ENCODE assay signal across 18 mouse cellular contexts in genomic region chr7:66296921-66297655, GRCm38 (mm10).
DNase-seq lines count a peak whose midpoint lies in the region; ATAC-seq and TF ChIP-seq lines count a peak whose summit lies in the region.
"Had no signal": no experiment of that assay in that cellular context is flagged by ENCODE, and none has a peak within 500 bp of the region (broad histone marks: within the 10 kb centered on the region; RNA-seq: fewer than 3 reads in every experiment).

No protein-coding gene starts in this region.

- WGBS in embryonic facial prominence, embryonic 11.5 days, result 49% methylated on average over 12 of the region's 12 CpGs
- WGBS in forebrain, postnatal 0 days, result 18% methylated on average over 12 of the region's 12 CpGs
- 26% methylated on average over 12 of the region's 12 CpGs for WGBS in midbrain, embryonic 16.5 days

- no peak overlapping the region for H3K27ac ChIP-seq in embryonic facial prominence, embryonic 11.5 days (replicated peaks; ENCODE audit: low read depth, low read length)
- no peak overlapping the region for H3K27ac ChIP-seq in forebrain, postnatal 0 days (ENCODE audit: low read depth, low read length)
- H3K27ac ChIP-seq in midbrain, embryonic 16.5 days (ENCODE audit: low read length), result no peak overlapping the region
- H3K27ac ChIP-seq: embryonic facial prominence, embryonic 15.5 days; liver, embryonic 14.5 days had no signal

- DNase-seq in embryo, embryonic 10 days (ENCODE audit: low spot score), result peak; percentile 41
- no peak for DNase-seq in embryo, embryonic 9.5 days (ENCODE audit: extremely low spot score)
- DNase-seq in embryonic facial prominence, embryonic 11.5 days (ENCODE audit: low spot score), result peak; percentile 12
- peak; percentile 45 for DNase-seq in forebrain, postnatal 0 days
- DNase-seq in spleen, postnatal 36 days (ENCODE audit: low spot score in 2 of 2), result no peak
- DNase-seq in cerebellum, postnatal 14 days, result no peak
- no peak for DNase-seq in lung, postnatal 10 days
- DNase-seq: adrenal gland, postnatal 10 days; heart, postnatal 36 days; kidney, adult 9 months; left cerebral cortex, postnatal 4 days; lung, postnatal 14 days; right cerebral cortex, postnatal 25 days; thymus, adult 2 months had no signal

- H3K27me3 ChIP-seq in embryonic facial prominence, embryonic 11.5 days (ENCODE audit: control insufficient read depth, insufficient read depth, low read length), result no peaks in the 10 kb centered on the region
- H3K27me3 ChIP-seq in forebrain, postnatal 0 days (ENCODE audit: insufficient read depth, low read length), result no peaks in the 10 kb centered on the region
- H3K27me3 ChIP-seq in midbrain, embryonic 16.5 days (ENCODE audit: control insufficient read depth, insufficient read depth, low read depth, low read length), result no peaks in the 10 kb centered on the region
- H3K27me3 ChIP-seq: embryonic facial prominence, embryonic 15.5 days had no signal

- no peaks in the 10 kb centered on the region for H3K9me3 ChIP-seq in embryonic facial prominence, embryonic 11.5 days (replicated peaks; ENCODE audit: control insufficient read depth, low read length)
- H3K9me3 ChIP-seq in forebrain, postnatal 0 days (ENCODE audit: low read length), result no peaks in the 10 kb centered on the region
- no peaks in the 10 kb centered on the region for H3K9me3 ChIP-seq in midbrain, embryonic 16.5 days (replicated peaks; ENCODE audit: control insufficient read depth, low read length, poor library complexity, severe bottlenecking)
- H3K9me3 ChIP-seq: embryonic facial prominence, embryonic 15.5 days had no signal

- H3K9ac ChIP-seq in embryonic facial prominence, embryonic 11.5 days (replicated peaks; ENCODE audit: low read length), result no peak overlapping the region
- peak overlapping the region; percentile 23; the same call in 1 of the 2 replicates for H3K9ac ChIP-seq in forebrain, postnatal 0 days
- H3K9ac ChIP-seq in midbrain, embryonic 16.5 days (ENCODE audit: low read depth, low read length), result 0 out of 2 replicates have a peak overlapping the region, but pooled peaks have one; percentile 15
- H3K9ac ChIP-seq: embryonic facial prominence, embryonic 15.5 days; liver, embryonic 14.5 days had no signal

- H3K4me1 ChIP-seq in embryonic facial prominence, embryonic 11.5 days (ENCODE audit: control insufficient read depth, insufficient read depth, low read length), result no peaks in the 10 kb centered on the region
- H3K4me1 ChIP-seq in forebrain, postnatal 0 days (ENCODE audit: insufficient read depth), result peaks cover 8% of the 10 kb centered on the region; the same call in 1 of the 2 replicates
- peaks cover 6% of the 10 kb centered on the region; the same call in 1 of the 2 replicates for H3K4me1 ChIP-seq in midbrain, embryonic 16.5 days (ENCODE audit: control insufficient read depth, insufficient read depth, low read length)

- H3K36me3 ChIP-seq in embryonic facial prominence, embryonic 11.5 days (replicated peaks; ENCODE audit: control insufficient read depth, insufficient read depth, low read depth, low read length), result no peaks in the 10 kb centered on the region
- H3K36me3 ChIP-seq in forebrain, postnatal 0 days (ENCODE audit: insufficient read depth), result no peaks in the 10 kb centered on the region
- H3K36me3 ChIP-seq in midbrain, embryonic 16.5 days (ENCODE audit: control insufficient read depth, insufficient read depth, low read length), result no peaks in the 10 kb centered on the region

- no peak for ATAC-seq in embryonic facial prominence, embryonic 11.5 days (replicated peaks; ENCODE audit: insufficient number of reproducible peaks, low FRiP score, low TSS enrichment, low read depth)
- peak; percentile 75 for ATAC-seq in forebrain, postnatal 0 days
- 0 out of 2 replicates have a peak, but pooled peaks have one; percentile 46 for ATAC-seq in midbrain, embryonic 16.5 days

- no peak for TF ChIP-seq CTCF in forebrain, postnatal 0 days (IDR thresholded peaks at IDR 0.05; ENCODE audit: low read depth)

- no peak overlapping the region for H3K4me3 ChIP-seq in embryonic facial prominence, embryonic 11.5 days (ENCODE audit: low read depth, low read length)
- no peak overlapping the region for H3K4me3 ChIP-seq in forebrain, postnatal 0 days (ENCODE audit: low read depth, low read length)
- no peak overlapping the region for H3K4me3 ChIP-seq in midbrain, embryonic 16.5 days (ENCODE audit: low read depth, low read length)
- H3K4me3 ChIP-seq: embryonic facial prominence, embryonic 15.5 days had no signal

- H3K4me2 ChIP-seq in embryonic facial prominence, embryonic 11.5 days (ENCODE audit: low read depth, low read length), result no peak overlapping the region
- peak overlapping the region; percentile 24; the same call in 1 of the 2 replicates for H3K4me2 ChIP-seq in forebrain, postnatal 0 days (ENCODE audit: low read depth)
- H3K4me2 ChIP-seq in midbrain, embryonic 16.5 days (ENCODE audit: low read length), result peak overlapping the region; percentile 27; the same call in 1 of the 2 replicates
- H3K4me2 ChIP-seq: embryonic facial prominence, embryonic 15.5 days; heart, embryonic 11.5 days had no signal

Comparison
In these comparisons a context has a peak if more than half of its experiments do, and no peak if none do; other contexts are left out.
1. DNase-seq: peak in embryo, embryonic 10 days (single experiment), embryonic facial prominence, embryonic 11.5 days (single experiment) and forebrain, postnatal 0 days (single experiment); none in embryo, embryonic 9.5 days (single experiment), spleen, postnatal 36 days (0 of 2), cerebellum, postnatal 14 days (0 of 2) and lung, postnatal 10 days (single experiment).